Mouse (Mus musculus) forebrain, postnatal 0 days (tissue): Measurements from ENCODE around the gene Susd3. TPM values are rescaled to one million over a fixed set of nuclear protein-coding genes. Genes with fewer than 3 reads are reported as not detected.

ENCODE experiments used
- ATAC-seq: fragments of 200-750 bp; cut with Nextera tagmentation; 2 replicates; pipeline ENCODE4 v1.8.0; 2017; ENCODE audit warnings: mild to moderate bottlenecking, moderate library complexity
- DNase-seq: peaks from one replicate; pipeline ENCODE4 v3.0.0-alpha.2; 2015
- H3K27ac ChIP-seq: fragments of 300-500 bp; sonication (generic); 2 replicates; pipeline ENCODE4 v1.5.1; 2014; ENCODE audit warnings: low read depth, mild to moderate bottlenecking, antibody characterized with exemption, low read length, moderate library complexity, mixed read lengths
- H3K27me3 ChIP-seq: fragments of 300-500 bp; sonication (generic); 2 replicates; pipeline ENCODE4 v1.6.1; 2014; ENCODE audit warnings: mild to moderate bottlenecking, low read length, mixed read lengths; ENCODE audit not compliant: insufficient read depth
- H3K36me3 ChIP-seq: fragments of 300-500 bp; sonication (generic); 2 replicates; pipeline ENCODE4 v1.6.1; 2014; ENCODE audit warnings: mild to moderate bottlenecking, moderate library complexity; ENCODE audit not compliant: insufficient read depth
- H3K4me1 ChIP-seq: fragments of 300-500 bp; sonication (generic); 2 replicates; pipeline ENCODE4 v1.6.1; 2014; ENCODE audit warnings: antibody characterized with exemption; ENCODE audit not compliant: insufficient read depth
- H3K4me2 ChIP-seq: fragments of 300-500 bp; sonication (generic); 2 replicates; pipeline ENCODE4 v1.6.1; 2014; ENCODE audit warnings: low read depth, mild to moderate bottlenecking, moderate library complexity
- H3K4me3 ChIP-seq: fragments of 300-500 bp; sonication (generic); 2 replicates; pipeline ENCODE4 v1.5.1; 2014; ENCODE audit warnings: low read depth, low read length, mixed read lengths
- H3K9ac ChIP-seq: fragments of 300-500 bp; sonication (generic); 2 replicates; pipeline ENCODE4 v1.6.1; 2014; ENCODE audit warnings: mild to moderate bottlenecking
- H3K9me3 ChIP-seq: fragments of 300-500 bp; sonication (generic); 2 replicates; pipeline ENCODE4 v1.6.1; 2016; ENCODE audit warnings: low read length
- CTCF ChIP-seq: sonication (generic); IDR thresholded peaks from 2 replicates; pipeline ENCODE4 v1.5.1; 2016; ENCODE audit warnings: antibody characterized with exemption, control low read depth, low read depth
- WGBS: fragments of 180-500 bp; shearing (Covaris S2); extraction: QIAGEN DNeasy Blood & Tissue Kit; methylation state at CpG from one replicate; pipeline ENCODE4 v1.1.7; 2014; 5-methylcytosine and 5-hydroxymethylcytosine counted together
- polyA plus RNA-seq: library from polyadenylated mRNA; unstranded; fragments of >200 nt; fragmentation: Nextera tagmentation; extraction: Ambion mirVana; gene quantifications from 2 replicates; pipeline ENCODE4 v1.2.1, GENCODE M21; 2015
- total RNA-seq: library from RNA; depleted of rRNA; stranded (reverse); fragments of >200 nt; gene quantifications from 2 replicates; pipeline ENCODE4 v1.2.3, GENCODE M21; 2014

Gene Susd3
- total and polyA plus RNA-seq, 2 experiments from 2014 or later, result 0.38 to 1.2 TPM

DNA sequence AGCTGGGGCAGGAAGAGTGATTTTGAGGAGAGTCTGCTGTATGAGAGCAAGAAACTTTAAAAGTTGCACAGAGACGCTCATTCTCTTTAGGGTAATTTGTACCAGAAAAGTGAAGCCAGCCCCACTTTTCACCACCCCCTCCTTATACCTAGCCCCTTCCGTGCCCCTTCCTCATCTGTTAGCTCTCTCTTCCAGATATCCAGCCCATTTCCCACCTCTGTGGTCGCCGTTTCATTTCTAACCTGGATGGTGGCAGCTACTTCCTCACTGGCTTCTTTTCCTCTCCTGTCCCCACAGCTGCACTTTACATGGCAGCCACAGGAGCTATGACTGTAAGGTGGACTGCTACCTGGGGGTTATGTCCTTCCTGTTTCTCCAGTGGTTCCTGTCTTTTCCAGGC, 29.1 kb downstream of the Susd3 start:
- Histone ChIP-seq H3K27me3 (no peaks in the 10 kb centered on the region), H3K36me3 (no peaks in the 10 kb centered on the region), H3K9ac (no peak overlapping the region), H3K9me3 (no peaks in the 10 kb centered on the region), H3K4me2 (no peak overlapping the region), H3K27ac (no peak overlapping the region), H3K4me1 (peaks cover 6% of the 10 kb centered on the region; the same call in 1 of the 2 replicates), H3K4me3 (no peak overlapping the region)
- WGBS, result 76% methylated on average over 4 of the region's 4 CpGs
- DNase-seq (no peak), ATAC-seq (no peak)
- no peak for TF ChIP-seq CTCF

DNA sequence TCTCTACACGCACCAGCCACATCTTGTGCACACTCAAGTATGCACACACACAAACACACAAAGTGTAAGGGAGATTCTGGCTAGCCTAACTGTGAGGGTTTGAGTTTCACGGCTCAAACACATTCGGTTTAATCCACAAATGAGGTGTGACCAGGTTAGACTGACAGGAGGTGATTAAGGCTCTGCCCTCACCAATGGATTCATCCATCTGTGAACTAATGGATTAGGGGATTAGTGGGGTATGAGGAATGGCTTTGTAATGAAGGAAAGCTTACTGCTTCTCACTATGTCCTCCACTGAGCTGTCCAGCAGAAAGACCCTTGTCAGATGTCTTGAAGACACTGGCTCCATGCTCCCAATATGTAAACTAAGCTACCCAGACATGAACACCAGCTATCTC, 29.9 kb downstream of the Susd3 start:
- H3K27ac ChIP-seq, result no peak overlapping the region
- no peak overlapping the region for H3K9ac ChIP-seq
- H3K27me3 ChIP-seq, result no peaks in the 10 kb centered on the region
- no peak overlapping the region for H3K4me3 ChIP-seq
- no peak for ATAC-seq
- WGBS, result 19% methylated on average over 3 of the region's 3 CpGs
- H3K4me1 ChIP-seq, result peaks cover 6% of the 10 kb centered on the region; the same call in 1 of the 2 replicates
- DNase-seq, result no peak
- TF ChIP-seq CTCF, result no peak
- H3K4me2 ChIP-seq, result no peak overlapping the region
- H3K9me3 ChIP-seq, result no peaks in the 10 kb centered on the region
- no peaks in the 10 kb centered on the region for H3K36me3 ChIP-seq

DNA sequence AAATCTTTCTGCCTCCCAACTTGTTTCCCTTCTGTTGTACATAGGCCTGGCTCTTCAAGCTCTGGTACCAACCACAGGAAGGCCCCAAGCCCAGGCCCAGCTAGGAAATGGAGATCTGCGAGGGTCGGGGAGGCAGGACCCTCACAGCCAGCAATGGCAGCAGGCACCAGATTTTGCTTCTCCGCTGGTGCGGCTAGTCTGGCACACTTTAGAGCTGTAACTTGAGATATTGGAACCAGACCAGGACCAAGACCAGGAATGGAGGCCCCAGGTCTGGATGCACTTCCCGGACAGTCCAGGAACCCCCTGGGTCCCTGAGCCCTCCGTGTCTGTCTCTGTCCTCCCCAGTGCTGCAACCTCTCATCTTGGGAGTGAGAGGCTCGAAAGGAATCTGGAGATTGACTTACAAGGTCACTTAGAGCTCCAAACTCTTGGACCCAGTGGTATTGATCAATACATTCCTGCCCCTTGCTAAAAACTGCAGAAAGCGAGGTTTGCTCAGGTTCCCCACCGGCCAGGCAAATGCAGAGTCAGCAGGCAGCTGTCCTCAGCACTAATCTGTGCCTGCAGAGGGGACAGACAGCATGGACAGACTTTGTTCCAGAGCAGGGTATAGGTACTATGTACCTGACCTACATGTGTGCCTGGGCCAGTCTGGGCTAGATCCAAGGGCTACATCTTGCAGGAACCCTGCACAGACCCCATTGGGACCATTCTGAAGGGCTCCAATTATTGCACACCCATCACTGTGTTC, 31.5 kb downstream of the Susd3 start:
- Histone ChIP-seq H3K9ac (no peak overlapping the region), H3K36me3 (no peaks in the 10 kb centered on the region), H3K4me1 (peaks cover 6% of the 10 kb centered on the region; the same call in 1 of the 2 replicates), H3K4me3 (no peak overlapping the region), H3K27ac (no peak overlapping the region), H3K9me3 (no peaks in the 10 kb centered on the region), H3K27me3 (no peaks in the 10 kb centered on the region), H3K4me2 (no peak overlapping the region)
- TF ChIP-seq CTCF, result no peak
- ATAC-seq (no peak), DNase-seq (no peak)
- 62% methylated on average over 9 of the region's 9 CpGs for WGBS

DNA sequence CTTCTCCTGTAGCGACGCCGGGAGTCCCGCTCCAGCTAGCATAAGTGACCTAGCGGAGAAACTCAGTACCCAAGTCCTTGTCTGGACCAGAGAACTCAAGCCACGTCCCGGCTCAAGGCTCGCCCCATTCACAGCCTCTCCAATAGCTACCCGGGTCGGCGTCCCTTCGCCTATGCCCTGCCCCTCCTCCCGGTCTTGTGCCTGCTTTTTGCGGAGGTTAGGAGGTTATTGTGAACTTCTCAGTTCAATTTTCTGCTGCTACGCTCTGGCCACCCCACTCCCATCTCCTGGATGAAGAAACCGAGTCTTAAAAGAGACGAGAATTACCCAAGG, 32.3 kb downstream of the Susd3 start:
- Histone ChIP-seq H3K4me2 (peak overlapping the region; percentile 77), H3K9ac (no peak overlapping the region), H3K9me3 (no peaks in the 10 kb centered on the region), H3K27ac (no peak overlapping the region), H3K4me3 (peak overlapping the region; percentile 80), H3K27me3 (no peaks in the 10 kb centered on the region), H3K36me3 (no peaks in the 10 kb centered on the region), H3K4me1 (peaks cover 6% of the 10 kb centered on the region; the same call in 1 of the 2 replicates)
- DNase-seq (no peak), ATAC-seq (no peak)
- 5% methylated on average over 17 of the region's 17 CpGs for WGBS
- no peak for TF ChIP-seq CTCF

GRCm38 (mm10) chr13:49215504-49216219, 32.8 kb downstream of the Susd3 start, which contains the start of gene Card19:
TSS of gene Card19 (minus strand) at chr13:49216037.
- peak within 1 kb of the TSS; percentile 78 for H3K9ac ChIP-seq
- H3K27ac ChIP-seq, result peak within 1 kb of the TSS; percentile 62; the same call in 1 of the 2 replicates
- no peaks in the 10 kb centered on the region for H3K27me3 ChIP-seq
- ATAC-seq (peak; percentile 84), DNase-seq (peak; percentile 87)
- peak within 1 kb of the TSS; percentile 77 for H3K4me2 ChIP-seq
- no peak for TF ChIP-seq CTCF
- WGBS, result under 1% methylated on average over 66 of the region's 78 CpGs
- H3K9me3 ChIP-seq, result no peaks in the 10 kb centered on the region
- H3K36me3 ChIP-seq, result no peaks in the 10 kb centered on the region
- peaks cover 6% of the 10 kb centered on the region; the same call in 1 of the 2 replicates for H3K4me1 ChIP-seq
- H3K4me3 ChIP-seq, result peak within 1 kb of the TSS; percentile 80

DNA sequence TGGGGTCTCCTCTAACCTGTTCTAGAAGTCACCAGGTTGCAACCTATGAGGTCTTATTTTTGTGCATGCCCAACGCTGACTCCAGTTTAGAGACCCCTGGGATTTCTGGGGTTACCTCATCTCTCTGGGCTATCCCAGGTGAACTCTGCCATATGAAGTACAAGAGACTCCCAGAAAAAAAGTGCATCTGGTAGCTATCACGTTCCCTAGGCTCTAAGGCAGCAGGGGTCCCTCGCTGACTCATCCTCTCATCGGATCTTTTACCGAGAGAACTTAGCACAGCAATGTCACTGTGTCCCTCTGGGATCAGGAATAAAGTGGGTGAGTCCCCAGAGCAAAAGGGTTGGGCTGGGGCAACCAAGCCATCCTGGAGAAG, 33.4 kb downstream of the Susd3 start:
- Histone ChIP-seq H3K9ac (peak overlapping the region; percentile 78), H3K4me1 (peaks cover 6% of the 10 kb centered on the region; the same call in 1 of the 2 replicates), H3K27me3 (no peaks in the 10 kb centered on the region), H3K4me3 (peak overlapping the region; percentile 80), H3K4me2 (peak overlapping the region; percentile 77), H3K27ac (no peak overlapping the region), H3K9me3 (no peaks in the 10 kb centered on the region), H3K36me3 (no peaks in the 10 kb centered on the region)
- DNase-seq, result no peak
- WGBS, result 13% methylated on average over 5 of the region's 5 CpGs
- TF ChIP-seq CTCF, result no peak
- ATAC-seq, result no peak

- Histone ChIP-seq H3K4me3 (no peak overlapping the region), H3K4me2 (peak overlapping the region; percentile 77), H3K36me3 (no peaks in the 10 kb centered on the region), H3K9me3 (no peaks in the 10 kb centered on the region), H3K27ac (no peak overlapping the region), H3K9ac (no peak overlapping the region), H3K4me1 (peaks cover 6% of the 10 kb centered on the region; the same call in 1 of the 2 replicates), H3K27me3 (no peaks in the 10 kb centered on the region)
- no peak for TF ChIP-seq CTCF
- ATAC-seq (no peak), DNase-seq (no peak)
- WGBS, result 53% methylated on average over 3 of the region's 3 CpGs
Observed at GRCm38 (mm10) chr13:49214454-49214853, 34.1 kb downstream of the Susd3 start.
